Mouse (Mus musculus) heart, postnatal 0 days (tissue): ENCODE results near the gene Vps33b. TPM values are rescaled to one million over a fixed set of nuclear protein-coding genes. Genes with fewer than 3 reads are reported as not detected.

Experiments used
- ATAC-seq: fragments of 200-750 bp; cut with Nextera tagmentation; 2 replicates; pipeline ENCODE4 v1.8.0; 2017; ENCODE audit warnings: low read depth, moderate number of reproducible peaks, moderate library complexity; ENCODE audit not compliant: insufficient read depth
- DNase-seq: peaks from one replicate; pipeline ENCODE4 v3.0.0-alpha.2; 2016; ENCODE audit warnings: low spot score
- H3K27ac ChIP-seq: fragments of 300-500 bp; sonication (generic); 2 replicates; pipeline ENCODE4 v1.5.1; 2014; ENCODE audit warnings: low read depth, mild to moderate bottlenecking
- H3K27me3 ChIP-seq: fragments of 300-500 bp; sonication (generic); 2 replicates; pipeline ENCODE4 v1.6.1; 2014; ENCODE audit warnings: low read length, mixed read lengths; ENCODE audit not compliant: control insufficient read depth, insufficient read depth
- H3K36me3 ChIP-seq: fragments of 300-500 bp; sonication (generic); replicated peaks from 2 replicates; pipeline ENCODE4 v1.6.1; 2014; ENCODE audit warnings: low read length, mixed read lengths; ENCODE audit not compliant: control insufficient read depth, insufficient read depth
- H3K4me1 ChIP-seq: fragments of 300-500 bp; sonication (generic); 2 replicates; pipeline ENCODE4 v1.6.1; 2014; ENCODE audit warnings: antibody characterized with exemption; ENCODE audit not compliant: control insufficient read depth, insufficient read depth
- H3K4me2 ChIP-seq: fragments of 300-500 bp; sonication (generic); 2 replicates; pipeline ENCODE4 v1.6.1; 2014; ENCODE audit warnings: low read depth, mild to moderate bottlenecking, low read length, moderate library complexity
- H3K4me3 ChIP-seq: fragments of 300-500 bp; sonication (generic); 2 replicates; pipeline ENCODE4 v1.5.1; 2014; ENCODE audit warnings: low read depth, low read length
- H3K9ac ChIP-seq: fragments of 300-500 bp; sonication (generic); replicated peaks from 2 replicates; pipeline ENCODE4 v1.6.1; 2014; ENCODE audit warnings: low read depth, low read length, mixed read lengths
- H3K9me3 ChIP-seq: fragments of 300-500 bp; sonication (generic); replicated peaks from 2 replicates; pipeline ENCODE4 v1.6.1; 2016; ENCODE audit warnings: low read length; ENCODE audit not compliant: control insufficient read depth
- CTCF ChIP-seq: IDR thresholded peaks from 2 replicates; pipeline ENCODE4 v1.5.1; 2016; ENCODE audit warnings: antibody characterized with exemption, control low read depth, low read depth
- EP300 ChIP-seq: IDR thresholded peaks from 2 replicates; pipeline ENCODE4 v1.6.1; 2016; ENCODE audit warnings: antibody characterized with exemption, low read depth
- WGBS: fragments of 180-500 bp; shearing (Covaris S2); extraction: QIAGEN DNeasy Blood & Tissue Kit; methylation state at CpG from one replicate; pipeline ENCODE4 v1.1.7; 2014; 5-methylcytosine and 5-hydroxymethylcytosine counted together
- polyA plus RNA-seq: library from polyadenylated mRNA; unstranded; fragments of >200 nt; fragmentation: Nextera tagmentation; extraction: Ambion mirVana; gene quantifications from 2 replicates; pipeline ENCODE4 v1.2.1, GENCODE M21; 2015
- total RNA-seq: library from RNA; depleted of rRNA; stranded (reverse); fragments of >200 nt; gene quantifications from 2 replicates; pipeline ENCODE4 v1.2.3, GENCODE M21; 2014; ENCODE audit warnings: low replicate concordance

The Vps33b gene
- total and polyA plus RNA-seq, 2 experiments from 2014 or later, result 3.9 to 8.0 TPM

DNA sequence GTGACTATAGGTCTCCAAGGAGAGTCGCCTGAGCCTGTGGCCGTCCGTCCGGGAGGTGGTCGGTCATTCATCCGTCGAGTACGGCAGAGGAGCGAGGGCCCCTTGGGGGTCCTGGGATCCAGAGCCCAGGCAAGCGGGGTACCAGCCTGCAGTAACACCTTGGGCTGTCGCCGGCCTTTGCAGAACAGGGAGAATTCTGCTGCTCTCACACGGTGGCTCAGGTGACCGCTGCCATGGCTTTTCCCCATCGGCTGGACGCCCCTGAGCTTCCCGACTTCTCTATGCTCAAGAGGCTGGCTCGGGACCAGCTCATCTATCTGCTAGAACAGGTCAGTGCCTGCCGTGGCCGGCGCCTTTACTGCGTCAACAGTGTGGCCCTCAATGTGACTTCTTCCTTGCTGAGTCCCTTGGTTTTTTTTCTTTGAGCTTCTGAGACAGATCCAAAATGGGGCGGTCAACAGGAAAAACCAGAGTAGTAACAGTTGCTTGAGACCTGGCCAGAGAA, 354 bp downstream of the Vps33b start:
- peaks cover 37% of the 10 kb centered on the region for H3K36me3 ChIP-seq
- peak; percentile 42 for DNase-seq

GRCm38 (mm10) chr7:80273456-80273855, 4.0 kb downstream of the Vps33b start:
- no peak for DNase-seq
- Histone ChIP-seq H3K4me1 (peaks cover 21% of the 10 kb centered on the region), H3K36me3 (peaks cover 49% of the 10 kb centered on the region), H3K9me3 (peaks cover 11% of the 10 kb centered on the region; the same call in 1 of the 2 replicates), H3K4me3 (no peak overlapping the region), H3K27ac (no peak overlapping the region), H3K4me2 (no peak overlapping the region), H3K27me3 (no peaks in the 10 kb centered on the region), H3K9ac (no peak overlapping the region)
- WGBS, result 79% methylated on average over 2 of the region's 2 CpGs
- no peak for ATAC-seq
- TF ChIP-seq CTCF (no peak), EP300 (no peak)

More for the DNA sequence above, 354 bp downstream of the Vps33b start:
- peak overlapping the region; percentile 73 for H3K4me3 ChIP-seq
- peak; percentile 66 for ATAC-seq
- peak overlapping the region; percentile 56 for H3K9ac ChIP-seq
- TF ChIP-seq EP300 (no peak), CTCF (no peak)
- peak overlapping the region; percentile 83 for H3K4me2 ChIP-seq
- H3K9me3 ChIP-seq, result peaks cover 6% of the 10 kb centered on the region; the same call in 1 of the 2 replicates
- peak overlapping the region; percentile 85 for H3K27ac ChIP-seq
- under 1% methylated on average over 23 of the region's 23 CpGs for WGBS
- no peaks in the 10 kb centered on the region for H3K27me3 ChIP-seq
- H3K4me1 ChIP-seq, result peaks cover 23% of the 10 kb centered on the region

DNA sequence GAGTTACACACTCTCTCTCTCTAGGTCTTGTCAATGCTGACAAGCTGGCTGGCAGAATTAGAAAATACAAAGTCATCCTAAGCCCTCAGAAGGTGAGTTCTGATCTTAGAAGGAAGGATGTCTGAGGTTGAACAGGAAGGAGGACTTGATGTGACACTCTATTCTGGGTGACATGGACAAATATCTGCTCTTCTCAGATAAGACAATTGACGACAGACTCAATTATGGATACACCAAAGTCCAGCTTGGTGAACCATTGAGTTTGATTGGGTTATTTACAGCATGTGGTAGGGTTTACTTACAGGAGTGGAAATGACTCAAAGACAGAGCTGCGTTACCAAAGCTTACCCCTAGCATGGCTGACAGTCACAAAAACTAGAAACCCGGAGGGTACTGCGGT, 6.9 kb downstream of the Vps33b start:
- no peak overlapping the region for H3K4me2 ChIP-seq
- no peak overlapping the region for H3K9ac ChIP-seq
- H3K36me3 ChIP-seq, result peaks cover 68% of the 10 kb centered on the region
- peaks cover 11% of the 10 kb centered on the region; the same call in 1 of the 2 replicates for H3K9me3 ChIP-seq
- TF ChIP-seq CTCF (no peak), EP300 (no peak)
- H3K4me1 ChIP-seq, result peaks cover 2% of the 10 kb centered on the region; the same call in 1 of the 2 replicates
- H3K27me3 ChIP-seq, result no peaks in the 10 kb centered on the region
- H3K4me3 ChIP-seq, result no peak overlapping the region
- H3K27ac ChIP-seq, result no peak overlapping the region
- DNase-seq, result no peak
- WGBS, result 90% methylated on average over 4 of the region's 4 CpGs
- no peak for ATAC-seq

DNA sequence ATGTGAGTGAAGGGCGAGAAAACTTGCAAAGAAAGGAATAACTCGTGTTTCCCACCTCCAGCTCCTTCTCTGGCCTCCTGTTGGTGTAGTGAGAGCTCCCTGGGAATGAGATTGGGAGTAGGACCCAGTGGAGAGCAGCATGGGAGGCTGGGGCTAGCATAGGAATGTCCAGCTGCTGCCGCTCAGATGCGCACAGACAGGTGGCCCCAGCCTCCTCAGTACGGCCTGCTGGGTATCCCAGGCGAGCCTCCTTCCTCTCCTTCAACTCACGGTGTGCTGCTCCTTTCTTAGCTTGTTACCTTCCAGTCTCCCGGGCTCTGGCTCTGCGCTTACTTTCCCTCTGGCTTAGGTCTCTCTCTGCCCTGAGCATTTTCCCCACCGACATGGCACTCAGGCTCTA, 10.6 kb downstream of the Vps33b start:
- Histone ChIP-seq H3K9ac (no peak overlapping the region), H3K27me3 (no peaks in the 10 kb centered on the region), H3K4me2 (no peak overlapping the region), H3K4me3 (no peak overlapping the region), H3K27ac (no peak overlapping the region), H3K4me1 (no peaks in the 10 kb centered on the region), H3K36me3 (peaks cover 78% of the 10 kb centered on the region), H3K9me3 (peaks cover 3% of the 10 kb centered on the region; the same call in 1 of the 2 replicates)
- ATAC-seq (no peak), DNase-seq (no peak)
- TF ChIP-seq CTCF (no peak), EP300 (no peak)
- 85% methylated on average over 10 of the region's 10 CpGs for WGBS

DNA sequence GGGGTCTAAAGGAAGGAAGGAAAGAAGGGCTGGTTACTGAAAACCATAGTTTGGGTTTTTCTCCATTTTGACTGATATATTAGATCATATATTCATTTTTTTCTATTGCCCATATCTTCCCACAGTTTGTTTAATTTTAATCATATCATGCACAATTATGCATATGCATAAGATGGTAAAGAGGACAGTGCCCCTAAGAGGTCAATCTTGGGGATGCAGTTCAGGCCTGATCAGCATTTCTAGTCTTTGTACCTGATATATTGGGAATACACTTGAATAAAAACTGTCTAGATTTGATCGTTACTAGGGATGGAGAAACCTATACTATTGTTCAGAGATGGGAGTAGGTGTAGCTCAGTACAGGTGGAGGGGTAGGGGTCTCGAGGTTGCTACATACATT, 11.5 kb downstream of the Vps33b start:
- ATAC-seq (no peak), DNase-seq (no peak)
- H3K4me3 ChIP-seq, result no peak overlapping the region
- 89% methylated on average over 2 of the region's 2 CpGs for WGBS
- no peaks in the 10 kb centered on the region for H3K27me3 ChIP-seq
- H3K4me1 ChIP-seq, result no peaks in the 10 kb centered on the region
- no peak overlapping the region for H3K27ac ChIP-seq
- H3K9ac ChIP-seq, result no peak overlapping the region
- TF ChIP-seq CTCF, result no peak
- no peak for TF ChIP-seq EP300
- no peaks in the 10 kb centered on the region for H3K9me3 ChIP-seq
- peaks cover 80% of the 10 kb centered on the region for H3K36me3 ChIP-seq
- no peak overlapping the region for H3K4me2 ChIP-seq

DNA sequence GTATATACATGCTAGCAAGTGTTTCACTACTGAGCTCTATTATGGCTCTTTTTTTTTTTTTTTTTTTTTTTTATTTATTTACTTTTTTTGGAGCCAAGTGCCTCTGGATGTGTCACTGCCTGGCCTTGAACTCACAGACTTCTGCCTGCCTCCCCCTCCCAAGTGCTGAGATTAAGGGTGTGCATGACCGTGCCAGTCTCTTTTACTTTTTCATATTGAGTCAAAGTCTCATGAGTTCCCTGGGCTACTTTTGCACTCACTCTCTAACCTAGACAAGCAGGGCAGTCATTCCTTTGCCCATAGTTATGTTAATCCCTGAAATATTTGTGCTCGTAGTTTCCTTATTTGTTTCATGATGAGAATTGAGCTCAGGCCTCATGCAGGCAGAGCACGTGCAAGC, 12.2 kb downstream of the Vps33b start:
- H3K27ac ChIP-seq, result no peak overlapping the region
- no peaks in the 10 kb centered on the region for H3K9me3 ChIP-seq
- H3K4me1 ChIP-seq, result no peaks in the 10 kb centered on the region
- no peak overlapping the region for H3K4me3 ChIP-seq
- TF ChIP-seq EP300, result no peak
- WGBS, result 88% methylated on average over 3 of the region's 3 CpGs
- no peak for ATAC-seq
- H3K27me3 ChIP-seq, result no peaks in the 10 kb centered on the region
- H3K9ac ChIP-seq, result no peak overlapping the region
- H3K36me3 ChIP-seq, result peaks cover 80% of the 10 kb centered on the region
- DNase-seq, result no peak
- H3K4me2 ChIP-seq, result no peak overlapping the region
